Comparison of ENCODE assay signal across 16 mouse cellular contexts in genomic region chr11:97825971-97826370, GRCm38 (mm10). TPM values are rescaled to one million over a fixed set of nuclear protein-coding genes. Genes with fewer than 3 reads are reported as not detected.
A peak's percentile ranks its signal among the peaks of the same experiment; 100 is the strongest.
DNase-seq lines count a peak whose midpoint lies in the region; ATAC-seq lines count a peak whose summit lies in the region.
"Had no signal": no experiment of that assay in that cellular context is flagged by ENCODE, and none has a peak within 500 bp of the region (broad histone marks: within the 10 kb centered on the region; RNA-seq: fewer than 3 reads in every experiment).

No protein-coding gene starts in this region.

- ATAC-seq in kidney, embryonic 15.5 days (replicated peaks; ENCODE audit: low FRiP score), result no peak
- ATAC-seq in megakaryocyte progenitor cell, adult 5-6 weeks (replicated peaks; ENCODE audit: poor library complexity), result peak; percentile 17; the same call in 1 of the 2 replicates
- no peak for ATAC-seq in midbrain, embryonic 13.5 days

- no peaks in the 10 kb centered on the region for H3K27me3 ChIP-seq in kidney, embryonic 15.5 days
- no peaks in the 10 kb centered on the region for H3K27me3 ChIP-seq in midbrain, embryonic 13.5 days
- H3K27me3 ChIP-seq: midbrain, embryonic 12.5 days had no signal

- H3K4me3 ChIP-seq in kidney, embryonic 15.5 days (replicated peaks), result no peak overlapping the region
- H3K4me3 ChIP-seq in midbrain, embryonic 13.5 days (replicated peaks), result no peak overlapping the region
- H3K4me3 ChIP-seq: midbrain, embryonic 12.5 days had no signal

- peaks cover 85% of the 10 kb centered on the region for H3K36me3 ChIP-seq in kidney, embryonic 15.5 days
- peaks cover 75% of the 10 kb centered on the region for H3K36me3 ChIP-seq in midbrain, embryonic 13.5 days

- H3K4me2 ChIP-seq in kidney, embryonic 15.5 days, result no peak overlapping the region
- H3K4me2 ChIP-seq in midbrain, embryonic 13.5 days (replicated peaks), result no peak overlapping the region
- H3K4me2 ChIP-seq: lung, embryonic 14.5 days; midbrain, embryonic 12.5 days had no signal

- H3K4me1 ChIP-seq in kidney, embryonic 15.5 days, result peaks cover 49% of the 10 kb centered on the region
- H3K4me1 ChIP-seq in midbrain, embryonic 13.5 days (replicated peaks), result 0 out of 2 replicates have a peak, but pooled peaks cover 14% of the 10 kb centered on the region

- 80% methylated on average over 9 of the region's 9 CpGs for WGBS in kidney, embryonic 15.5 days
- 83% methylated on average over 9 of the region's 9 CpGs for WGBS in midbrain, embryonic 13.5 days

- no peaks in the 10 kb centered on the region for H3K9me3 ChIP-seq in kidney, embryonic 15.5 days (replicated peaks)
- H3K9me3 ChIP-seq in midbrain, embryonic 13.5 days, result no peaks in the 10 kb centered on the region
- H3K9me3 ChIP-seq: midbrain, embryonic 12.5 days had no signal

- H3K27ac ChIP-seq in kidney, embryonic 15.5 days, result 0 out of 2 replicates have a peak overlapping the region, but pooled peaks have one; percentile 18
- no peak overlapping the region for H3K27ac ChIP-seq in midbrain, embryonic 13.5 days
- H3K27ac ChIP-seq: midbrain, embryonic 12.5 days had no signal

- H3K9ac ChIP-seq in kidney, embryonic 15.5 days, result no peak overlapping the region
- no peak overlapping the region for H3K9ac ChIP-seq in midbrain, embryonic 13.5 days (replicated peaks)
- H3K9ac ChIP-seq: lung, embryonic 14.5 days; midbrain, embryonic 12.5 days had no signal

- no peak for DNase-seq in kidney, postnatal 36 days
- peak; percentile 60 for DNase-seq in ZHBTc4 (ENCODE audit: low read depth, low spot score)
- peak; percentile 65 to 71 for DNase-seq in thymus, postnatal 36 days
- DNase-seq in testis, postnatal 10 days (ENCODE audit: low spot score), result no peak
- DNase-seq in frontal cortex, postnatal 14 days (ENCODE audit: low spot score in 2 of 2), result no peak
- DNase-seq: heart, postnatal 14 days; kidney, adult 11 months; layer of hippocampus, adult 9-11 months; left cerebral cortex, postnatal 4 days; lung, embryonic 14.5 days had no signal

RNA-seq across cellular contexts. Expression of gene B230217C12Rik, which starts 14.6 kb away (rescaled TPM):
- polyA plus RNA-seq in kidney, embryonic 15.5 days (2015; fragmentation: Nextera tagmentation; extraction: Ambion mirVana), result 7.4 and 7.5 TPM in 2 replicates
- 2.1 and 3.8 TPM in 2 replicates for total RNA-seq in megakaryocyte progenitor cell, adult 5-6 weeks (2015)
- total RNA-seq in megakaryocyte progenitor cell, adult 5-6 weeks (2017), result 0.17 TPM in 2 replicates
- polyA plus RNA-seq in midbrain, embryonic 13.5 days (2015; fragmentation: Nextera tagmentation; extraction: Ambion mirVana), result 23.2 and 24.8 TPM in 2 replicates
- total RNA-seq: granulocyte monocyte progenitor cell, adult 5-6 weeks had no signal

RNA-seq across cellular contexts. Expression of gene Lasp1, which starts 27.2 kb away (rescaled TPM):
- polyA plus RNA-seq in kidney, embryonic 15.5 days (2015; fragmentation: Nextera tagmentation; extraction: Ambion mirVana), result 104 and 108 TPM in 2 replicates
- total RNA-seq in megakaryocyte progenitor cell, adult 5-6 weeks (2015), result 40.1 and 47.2 TPM in 2 replicates
- total RNA-seq in megakaryocyte progenitor cell, adult 5-6 weeks (2017), result 139 and 201 TPM in 2 replicates
- 136 and 137 TPM in 2 replicates for polyA plus RNA-seq in midbrain, embryonic 13.5 days (2015; fragmentation: Nextera tagmentation; extraction: Ambion mirVana)

RNA-seq across cellular contexts. Expression of gene Rpl23, which starts 43.7 kb away (rescaled TPM):
- 565 and 652 TPM in 2 replicates for polyA plus RNA-seq in kidney, embryonic 15.5 days (2015; fragmentation: Nextera tagmentation; extraction: Ambion mirVana)
- 1,765 and 1,897 TPM in 2 replicates for total RNA-seq in megakaryocyte progenitor cell, adult 5-6 weeks (2015)
- total RNA-seq in megakaryocyte progenitor cell, adult 5-6 weeks (2017), result 1,416 and 1,747 TPM in 2 replicates
- polyA plus RNA-seq in midbrain, embryonic 13.5 days (2015; fragmentation: Nextera tagmentation; extraction: Ambion mirVana), result 363 and 377 TPM in 2 replicates

RNA-seq across cellular contexts. Expression of gene 1700001P01Rik, which starts 50.3 kb away (rescaled TPM):
- 0.62 and 0.67 TPM in 2 replicates for polyA plus RNA-seq in kidney, embryonic 15.5 days (2015; fragmentation: Nextera tagmentation; extraction: Ambion mirVana)
- 0.64 TPM in 1 of 2 replicates, not detected in the other for total RNA-seq in megakaryocyte progenitor cell, adult 5-6 weeks (2015)
- total RNA-seq in megakaryocyte progenitor cell, adult 5-6 weeks (2017), result 0.30 TPM in 1 of 2 replicates, not detected in the other
- 0.81 and 1.1 TPM in 2 replicates for polyA plus RNA-seq in midbrain, embryonic 13.5 days (2015; fragmentation: Nextera tagmentation; extraction: Ambion mirVana)
- total RNA-seq: common myeloid progenitor, adult 5-6 weeks; granulocyte monocyte progenitor cell, adult 5-6 weeks had no signal
- polyA plus RNA-seq: lung, embryonic 14.5 days had no signal

RNA-seq across cellular contexts. Expression of gene Fbxo47, which starts 58.0 kb away (rescaled TPM):
- polyA plus RNA-seq in kidney, embryonic 15.5 days (2015; fragmentation: Nextera tagmentation; extraction: Ambion mirVana), result 0.48 and 0.73 TPM in 2 replicates
- total RNA-seq in megakaryocyte progenitor cell, adult 5-6 weeks (2015), result not detected in 2 replicates
- 0.12 and 1.6 TPM in 2 replicates for total RNA-seq in megakaryocyte progenitor cell, adult 5-6 weeks (2017)
- polyA plus RNA-seq in midbrain, embryonic 13.5 days (2015; fragmentation: Nextera tagmentation; extraction: Ambion mirVana), result 0.59 and 0.74 TPM in 2 replicates

Comparison
In these comparisons a context has a peak if more than half of its experiments do, and no peak if none do; other contexts are left out.
1. DNase-seq: peak in ZHBTc4 (single experiment) and thymus, postnatal 36 days (2 of 2); none in kidney, postnatal 36 days (0 of 2), testis, postnatal 10 days (single experiment) and frontal cortex, postnatal 14 days (0 of 2).